Mouse (Mus musculus): ENCODE measurements around the gene Shc1.

Shc1 gene

DNA sequence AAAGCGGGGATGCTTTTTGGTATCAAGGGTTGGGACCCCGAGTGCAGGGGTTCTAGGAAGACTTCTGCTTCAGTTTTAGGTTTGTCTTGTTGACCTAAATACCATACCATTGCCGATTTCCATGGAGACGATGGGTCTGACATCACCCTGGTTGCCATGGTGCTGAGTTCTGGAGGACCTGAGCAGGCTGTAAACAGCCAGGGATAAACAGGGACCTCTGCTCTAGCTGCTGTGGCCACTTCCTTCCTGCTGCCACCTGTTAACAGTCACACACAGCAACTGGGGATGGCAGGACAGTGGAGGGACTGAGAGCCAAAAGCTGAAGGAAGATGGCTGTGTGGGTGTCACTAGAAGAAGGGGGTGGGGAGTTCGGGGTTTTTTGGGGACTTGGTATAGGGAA lies 19.0 kb downstream of the Shc1 start:
- no peak for DNase-seq (ENCODE audit: extremely low spot score, low read depth, low spot score)

DNA sequence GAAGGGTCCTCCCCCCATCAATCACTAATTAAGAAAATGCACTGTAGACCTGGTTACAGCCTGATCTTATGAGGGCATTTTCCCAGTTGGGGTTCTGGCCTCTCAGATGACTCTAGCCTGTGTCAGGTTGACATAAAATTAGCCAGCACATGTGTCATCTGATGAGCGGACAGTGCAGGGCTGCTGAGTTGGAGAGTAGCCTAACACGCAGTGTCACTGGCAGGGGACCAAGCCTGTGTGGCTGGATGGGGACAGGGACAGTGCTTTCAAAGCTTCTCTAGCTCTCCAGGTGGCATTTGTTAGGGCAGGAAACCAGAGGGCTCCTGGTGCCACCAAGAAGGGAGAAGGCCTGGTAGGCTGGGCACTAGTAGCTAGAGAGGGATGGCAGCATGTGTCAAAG lies 22.4 kb downstream of the Shc1 start:
- no peak for DNase-seq (ENCODE audit: extremely low spot score, low read depth, low spot score)

DNA sequence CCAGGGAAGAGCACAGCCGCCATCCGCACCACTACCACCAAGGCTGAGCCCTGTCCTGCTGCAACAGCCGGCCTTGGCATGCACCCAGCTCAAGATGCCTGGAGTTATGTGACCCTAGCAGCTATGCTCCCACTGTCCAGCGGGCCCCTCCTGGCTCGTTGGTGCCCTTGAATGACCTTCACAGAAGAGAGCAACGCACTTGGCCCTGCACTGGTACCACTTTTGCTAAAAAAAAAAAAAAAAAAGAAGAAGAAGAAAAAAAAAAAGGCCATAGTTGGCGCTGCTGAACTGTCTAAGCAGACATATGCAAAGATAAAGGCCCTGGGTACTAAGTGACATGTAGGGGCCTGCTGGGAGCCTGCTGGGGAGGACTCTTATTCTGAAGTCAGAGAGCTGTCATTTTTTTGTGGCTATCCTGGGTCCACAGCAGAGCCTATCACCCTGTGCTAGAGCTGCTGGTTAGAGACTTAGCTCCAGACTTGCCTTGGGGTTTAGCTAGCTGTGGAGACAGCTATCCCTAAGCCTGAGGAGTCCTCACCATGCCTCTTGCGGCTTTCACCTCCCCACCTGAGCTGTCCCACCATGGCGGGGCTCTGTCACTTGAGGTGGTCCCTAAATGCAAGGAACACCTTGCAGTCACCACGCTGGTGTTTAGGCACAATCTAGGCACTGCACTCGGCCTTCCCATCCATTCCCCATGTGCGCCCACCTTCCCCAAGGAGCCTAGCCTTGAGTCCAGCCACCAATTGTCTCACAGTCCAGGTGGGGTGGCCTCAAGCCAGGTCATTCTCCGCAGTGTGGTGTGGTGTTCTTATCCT lies 30.7 kb downstream of the Shc1 start:
- DNase-seq (ENCODE audit: extremely low spot score, low read depth, low spot score), result no peak

DNA sequence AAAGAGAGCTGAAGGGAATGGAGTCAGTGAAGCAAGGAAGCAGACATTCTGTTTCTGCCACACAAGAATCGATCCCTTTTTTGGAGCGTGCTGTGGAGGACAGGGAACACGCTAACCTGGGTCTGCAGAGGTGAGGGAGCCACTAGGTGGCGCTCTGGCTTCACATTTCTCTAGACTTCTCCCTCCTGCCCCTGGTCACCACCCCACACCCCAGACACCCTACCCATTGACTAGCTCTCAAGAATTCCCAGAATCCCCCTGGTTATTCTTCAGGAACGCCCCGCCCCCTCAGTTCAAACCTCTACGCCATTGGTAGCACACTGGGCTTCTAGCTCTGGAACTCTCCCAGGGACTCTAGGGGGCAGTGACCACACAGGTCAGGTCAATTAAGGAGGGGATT lies 31.3 kb downstream of the Shc1 start:
- DNase-seq (ENCODE audit: extremely low spot score, low read depth, low spot score), result no peak

DNA sequence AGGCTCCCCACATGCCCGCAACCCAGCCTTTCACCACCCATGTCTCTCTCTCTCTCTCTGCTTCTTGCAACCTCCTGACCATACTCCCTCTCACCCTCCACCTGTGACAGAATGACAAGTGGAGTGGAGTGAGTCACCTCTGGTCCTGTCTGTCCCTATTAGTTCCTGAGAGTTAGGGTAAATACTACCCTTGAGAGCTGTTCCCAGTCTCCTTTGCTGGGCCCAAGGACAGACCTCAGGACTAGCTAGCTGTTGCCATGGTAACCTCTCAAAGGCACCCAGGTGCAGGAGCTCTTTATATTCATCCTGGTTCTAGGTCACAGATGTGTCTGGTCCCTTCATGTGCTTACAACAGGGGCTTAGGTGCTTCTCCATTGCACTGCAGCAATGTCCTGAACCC lies 33.7 kb downstream of the Shc1 start:
- no peak for DNase-seq (ENCODE audit: extremely low spot score, low read depth, low spot score)

DNA sequence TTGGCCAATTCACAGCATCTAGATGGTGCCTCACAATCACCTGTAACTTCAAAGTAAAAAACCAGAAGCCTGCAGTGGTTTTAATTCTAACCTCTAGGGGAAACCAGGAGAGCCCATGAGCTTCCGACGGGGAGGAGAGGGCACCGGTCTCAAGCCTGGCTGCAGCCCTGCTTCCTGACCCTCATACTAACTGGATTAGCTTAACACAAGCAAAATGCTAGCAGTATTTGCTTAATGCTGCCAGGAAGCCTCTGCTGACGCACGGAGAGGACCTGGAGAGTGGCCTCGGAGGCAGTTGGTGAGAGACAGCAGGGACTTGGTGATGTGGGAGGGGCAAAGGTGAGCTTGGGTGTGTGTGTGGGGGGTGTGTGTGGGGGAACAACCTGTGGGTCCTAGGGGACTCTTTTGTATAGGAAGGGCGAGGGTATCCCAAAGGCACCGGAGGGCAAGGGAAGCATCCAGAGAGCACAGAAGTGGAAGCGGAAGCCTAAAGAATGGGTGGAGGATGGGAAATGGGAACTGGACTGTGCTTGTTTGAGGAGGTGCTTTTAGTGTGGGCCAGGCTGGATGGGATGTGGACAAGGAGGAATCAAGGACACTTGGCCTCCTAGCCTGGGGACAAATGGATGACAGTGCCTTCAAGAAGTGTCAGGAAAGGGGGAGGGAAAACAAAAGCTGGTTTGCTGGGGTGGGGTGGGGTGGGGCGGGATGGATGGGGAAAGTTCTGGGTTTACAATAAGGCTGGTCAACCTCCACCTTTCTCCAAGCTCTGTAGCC lies 36.3 kb downstream of the Shc1 start, which contains the start of gene Pmvk:
Gene Pmvk, plus strand, starts transcription at position 141 of the 777 bp plus-strand sequence.
- DNase-seq (ENCODE audit: extremely low spot score, low read depth, low spot score), result no peak

DNA sequence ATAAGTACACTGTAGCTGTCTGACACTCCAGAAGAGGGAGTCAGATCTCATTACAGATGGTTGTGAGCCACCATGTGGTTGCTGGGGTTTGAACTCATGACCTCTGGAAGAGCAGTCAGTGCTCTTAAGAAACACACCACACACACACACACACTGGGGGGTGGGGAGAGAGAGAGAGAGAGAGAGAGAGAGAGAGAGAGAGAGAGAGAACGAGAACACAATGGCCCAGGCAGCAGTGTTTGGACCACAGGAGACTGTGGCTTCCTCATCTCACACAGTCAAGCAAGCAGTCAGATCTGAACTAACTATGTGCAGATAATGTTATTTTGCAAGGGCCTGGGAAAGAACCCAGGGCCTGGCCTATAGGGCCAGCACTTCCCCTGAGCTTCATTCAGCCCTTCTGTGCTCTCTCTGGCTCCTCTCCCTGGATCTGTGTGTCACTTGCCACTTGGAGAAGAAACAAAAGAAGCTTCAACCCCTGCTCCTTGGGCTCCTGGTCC lies 37.6 kb downstream of the Shc1 start:
- no peak for DNase-seq (ENCODE audit: extremely low spot score, low read depth, low spot score)

DNA sequence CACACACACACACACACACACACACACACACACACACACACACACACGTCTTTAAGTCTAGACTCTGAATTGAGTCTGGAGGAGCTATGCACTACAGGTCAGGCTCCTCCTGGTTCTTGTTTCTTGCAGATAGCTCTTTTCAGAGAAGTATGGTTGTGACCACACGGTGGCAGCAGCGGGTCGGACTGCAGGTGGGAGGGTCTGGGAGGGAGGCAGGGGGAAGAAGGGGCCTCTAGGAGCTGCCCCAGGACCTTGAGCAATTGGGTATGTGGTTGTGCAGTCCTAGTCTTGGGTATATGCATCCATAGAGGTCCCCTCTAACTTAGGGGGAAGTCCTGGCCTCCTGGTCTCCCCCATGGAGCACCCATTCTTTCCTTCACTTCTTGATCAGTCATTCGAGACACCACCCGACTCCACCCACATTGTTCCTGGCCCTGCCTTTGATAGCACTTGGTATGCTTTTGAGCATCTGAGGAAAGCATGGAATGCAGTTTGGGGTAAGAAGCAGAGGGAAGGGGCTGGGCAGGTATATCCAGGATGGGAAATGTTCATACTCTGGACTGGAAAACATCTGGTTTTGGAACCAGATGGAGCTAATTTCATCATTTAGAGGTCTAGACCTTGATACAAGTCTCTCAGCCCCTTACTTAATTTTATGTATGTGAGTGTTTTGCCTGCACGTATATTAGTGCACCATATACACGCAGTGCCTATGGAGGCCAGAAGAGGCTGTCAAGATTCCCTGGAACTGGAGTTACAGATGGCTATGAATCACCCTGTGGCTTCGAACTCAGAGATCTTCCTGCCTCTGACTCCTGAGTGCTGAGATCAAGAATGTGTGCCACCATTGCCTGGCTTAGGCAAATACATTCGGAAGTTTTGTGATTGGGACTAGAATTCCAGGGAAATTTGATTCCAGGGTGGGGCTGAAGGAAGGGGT lies 38.8 kb downstream of the Shc1 start:
- no peak for DNase-seq (ENCODE audit: extremely low spot score, low read depth, low spot score)

DNA sequence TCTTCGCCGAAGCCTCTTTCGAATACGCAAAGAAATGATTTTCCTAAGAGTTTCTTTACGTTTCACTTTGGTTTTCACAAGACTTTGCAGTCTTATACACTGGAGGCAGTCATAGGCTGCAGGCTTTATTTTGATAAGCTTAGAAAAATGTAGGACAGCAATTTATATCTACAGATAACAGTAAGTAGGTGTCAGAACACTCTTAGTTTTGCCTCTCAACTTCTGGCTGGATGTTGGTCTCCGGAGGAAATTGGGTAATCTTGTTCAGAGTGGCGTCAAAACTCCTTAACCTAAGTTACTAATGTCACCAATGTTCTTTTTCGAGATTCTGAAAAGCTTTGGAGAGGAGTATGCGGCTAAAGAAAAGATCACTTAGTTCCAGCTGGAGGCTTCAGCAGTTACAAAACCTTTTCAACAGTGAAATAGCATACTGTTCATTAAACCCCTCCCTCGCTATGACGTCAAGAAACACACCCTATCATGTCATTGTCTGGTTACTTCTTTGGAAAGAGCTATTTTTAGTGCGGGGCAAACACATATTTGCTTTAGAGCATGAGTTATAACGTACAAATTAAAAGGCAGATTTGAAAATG lies 40.2 kb downstream of the Shc1 start:
- no peak for DNase-seq (ENCODE audit: extremely low spot score, low read depth, low spot score)

DNA sequence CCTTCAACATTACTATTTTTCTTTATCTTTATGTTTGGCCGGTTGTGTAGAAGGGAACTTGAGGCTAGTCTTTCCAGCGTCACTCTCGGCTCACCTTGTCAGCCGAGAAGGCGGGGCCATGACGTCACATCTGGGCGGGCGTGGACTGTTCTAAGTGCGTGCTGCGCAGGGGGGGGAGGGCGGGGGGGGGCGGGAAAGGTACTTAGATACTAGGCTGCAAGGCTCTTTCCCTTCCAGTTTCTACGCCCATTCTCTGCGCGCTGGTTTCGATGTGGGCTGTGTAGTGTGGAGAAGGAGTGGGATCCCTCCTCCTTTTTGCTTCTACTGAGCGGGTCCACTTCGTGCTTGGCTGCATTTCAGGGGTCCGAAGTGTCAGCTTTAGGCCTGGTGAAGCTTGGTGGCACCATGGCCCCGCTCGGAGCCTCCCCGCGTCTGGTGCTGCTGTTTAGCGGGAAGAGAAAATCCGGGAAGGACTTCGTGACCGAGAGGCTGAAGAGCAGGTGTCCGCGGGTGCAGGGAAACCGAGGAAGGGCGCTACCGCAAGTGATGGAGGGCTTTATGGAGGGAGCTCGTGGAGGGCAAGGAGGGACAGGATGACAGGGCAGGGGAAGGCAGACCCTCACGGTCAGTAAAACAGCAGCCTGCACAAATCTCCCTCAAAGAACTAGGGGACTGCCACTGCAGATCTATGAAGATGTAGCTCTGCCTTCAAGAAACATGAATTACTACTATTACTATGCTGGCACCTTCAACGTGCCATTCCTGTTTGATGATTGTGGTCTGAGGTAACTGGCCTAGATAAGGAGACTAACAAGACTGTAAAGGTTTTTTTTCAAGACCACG lies 40.9 kb downstream of the Shc1 start:
- peak; percentile 89 for DNase-seq (ENCODE audit: extremely low spot score, low read depth, low spot score)

DNA sequence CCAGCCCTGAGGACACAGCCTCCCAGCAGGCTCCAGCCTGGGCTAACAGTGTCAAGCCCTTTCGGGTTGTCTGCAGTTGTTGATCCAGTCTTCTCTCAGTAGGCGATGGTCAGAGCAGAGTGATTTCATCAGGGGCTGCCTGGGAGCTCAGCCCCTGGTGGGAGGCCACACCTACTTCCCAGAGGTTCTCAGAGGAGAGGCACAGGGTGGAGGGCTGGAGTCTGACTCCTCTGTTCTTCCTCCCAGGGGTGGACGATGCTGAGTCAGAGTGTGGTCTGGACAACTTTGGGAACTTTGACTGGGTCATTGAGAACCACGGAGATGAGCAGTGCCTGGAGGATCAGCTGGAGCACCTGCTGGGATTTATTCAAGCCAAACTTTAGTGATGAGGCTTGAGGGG lies 50.0 kb downstream of the Shc1 start:
- no peak for DNase-seq (ENCODE audit: extremely low spot score, low read depth, low spot score)

DNA sequence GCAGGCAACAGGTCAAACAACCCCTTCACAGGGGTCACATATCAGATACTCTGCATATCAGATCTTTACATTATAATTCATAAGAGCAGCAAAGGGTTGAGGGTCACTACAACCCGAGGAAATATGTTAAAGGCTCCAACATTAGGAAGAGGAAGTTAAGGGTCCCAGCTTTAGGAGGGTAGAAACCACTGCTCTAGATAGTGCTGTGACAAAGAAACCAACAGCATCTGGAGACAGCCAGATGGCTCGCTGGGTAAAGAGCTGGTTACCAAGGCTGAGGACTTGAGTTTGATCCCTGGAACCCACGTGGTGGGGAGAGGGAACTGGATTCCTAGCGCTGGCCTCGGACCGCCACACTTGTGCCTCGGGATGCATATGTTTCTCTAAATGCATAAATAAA lies 54.0 kb downstream of the Shc1 start:
- DNase-seq (ENCODE audit: extremely low spot score, low read depth, low spot score), result no peak

DNA sequence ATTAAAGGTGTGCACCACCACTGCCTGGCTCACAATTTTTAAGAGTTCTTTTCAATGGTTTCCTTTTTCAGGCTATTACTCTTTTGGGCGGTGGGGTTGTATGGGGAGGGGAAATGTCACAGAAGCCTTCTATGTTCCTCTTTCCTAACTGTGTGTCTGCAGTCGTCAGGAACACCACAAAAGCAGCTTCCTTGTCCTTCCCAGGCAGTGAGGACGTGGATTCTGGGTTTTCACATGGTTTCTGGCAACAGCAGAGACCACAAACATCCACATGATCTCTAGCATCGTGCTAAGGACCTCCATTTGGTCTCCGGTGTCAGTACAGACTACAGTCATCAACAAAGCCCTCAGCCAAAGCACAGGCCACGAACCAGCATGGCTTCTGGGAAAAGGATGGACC lies 55.6 kb downstream of the Shc1 start:
- DNase-seq (ENCODE audit: extremely low spot score, low read depth, low spot score), result no peak

DNA sequence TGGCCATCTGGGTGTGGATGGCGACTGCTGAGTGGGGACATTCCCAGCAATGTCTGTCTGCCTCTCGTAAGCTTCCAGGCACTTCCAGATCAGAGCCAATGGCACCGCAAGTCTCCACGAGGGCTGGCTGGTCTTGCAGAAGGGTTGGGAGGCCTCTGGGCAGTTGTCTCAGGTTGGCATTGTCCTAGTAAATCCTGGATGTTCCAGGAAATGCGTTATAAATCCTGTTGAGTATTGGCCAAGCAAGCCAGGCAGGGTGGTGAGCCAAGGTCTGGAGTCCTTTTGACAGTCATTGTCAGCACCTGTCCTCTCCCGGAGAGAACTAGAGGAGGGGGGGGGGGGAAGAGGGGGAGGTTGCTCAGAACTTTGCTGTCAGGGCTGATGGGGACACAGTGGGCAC lies 60.8 kb downstream of the Shc1 start:
- DNase-seq (ENCODE audit: extremely low spot score, low read depth, low spot score), result no peak

Data from hindlimb bud, embryonic 11.5 days (tissue).